Mouse (Mus musculus) CD4-positive, CD25-positive, alpha-beta regulatory T cell, adult 2 months (primary cell): Measurements from ENCODE around the gene Mapk8ip2.

ENCODE experiments used
- DNase-seq: peaks from one replicate; pipeline ENCODE4 v3.0.0-alpha.2; 2012; ENCODE audit warnings: low read depth, low spot score

The Mapk8ip2 gene

GRCm38 (mm10) chr15:89453865-89454478 lies at the start of gene Mapk8ip2:
TSS of gene Mapk8ip2 (plus strand) at chr15:89453913.
- DNase-seq, result peak; percentile 12

DNA sequence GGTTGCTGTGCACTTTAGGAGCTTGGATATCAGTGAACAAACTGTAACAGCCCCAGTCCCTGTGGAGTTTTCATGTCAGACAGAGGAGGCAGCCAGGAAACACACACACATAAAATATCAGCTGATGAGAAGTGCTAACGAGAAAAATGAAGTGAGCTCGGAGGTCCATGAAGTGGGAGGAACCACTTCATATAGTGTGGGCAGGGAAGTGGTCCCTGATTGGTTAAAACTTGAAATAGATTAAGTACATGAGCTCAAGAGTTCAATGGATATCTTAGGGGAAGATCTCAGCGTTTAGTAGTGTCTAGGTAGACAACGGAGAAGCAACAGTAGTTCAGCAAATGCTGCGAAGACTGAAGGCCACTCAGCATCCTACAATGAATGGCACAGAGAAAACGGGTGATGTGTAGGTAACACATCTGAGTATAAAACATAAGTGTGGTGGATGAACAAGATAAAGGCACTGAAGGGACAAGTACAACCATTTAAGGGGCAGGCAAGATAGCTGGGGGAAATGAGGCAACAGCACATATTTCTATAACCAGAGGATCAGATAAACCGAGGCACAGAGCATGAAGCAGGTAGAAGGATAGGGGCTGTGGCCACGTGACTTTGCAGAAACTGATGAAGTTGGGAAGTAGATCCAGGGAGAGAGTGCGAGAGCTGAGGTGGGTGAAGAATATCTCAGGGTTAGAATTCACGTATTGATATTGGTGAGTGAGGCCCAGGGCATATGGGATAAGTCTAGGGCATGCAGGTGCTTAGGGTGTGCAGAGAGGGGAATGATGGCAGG lies 48.7 kb upstream of the Mapk8ip2 start:
- no peak for DNase-seq

DNA sequence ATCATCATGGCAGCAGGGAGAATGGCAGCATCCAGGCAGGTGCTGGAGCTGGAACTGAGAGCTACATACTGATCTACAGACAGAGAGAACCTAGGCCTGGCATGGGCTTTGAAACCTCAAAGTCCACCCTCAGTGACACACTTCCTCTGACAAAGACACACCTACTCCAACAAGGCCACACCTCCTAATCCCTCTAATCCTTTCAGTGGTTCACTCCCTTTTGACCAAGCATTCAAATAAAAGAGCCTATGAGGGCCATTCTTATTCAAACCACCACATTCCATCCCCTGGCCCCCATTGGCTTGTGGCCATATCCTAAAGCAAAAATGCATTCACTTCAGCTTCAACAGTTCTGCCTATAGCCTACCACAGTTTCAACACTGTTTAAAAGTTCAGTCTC lies 47.0 kb upstream of the Mapk8ip2 start:
- no peak for DNase-seq

- no peak for DNase-seq
Measured at GRCm38 (mm10) chr15:89410118-89410517, 43.6 kb upstream of the Mapk8ip2 start, which contains the start of gene Syce3. TSS of gene Syce3 (minus strand) at chr15:89410503.

DNA sequence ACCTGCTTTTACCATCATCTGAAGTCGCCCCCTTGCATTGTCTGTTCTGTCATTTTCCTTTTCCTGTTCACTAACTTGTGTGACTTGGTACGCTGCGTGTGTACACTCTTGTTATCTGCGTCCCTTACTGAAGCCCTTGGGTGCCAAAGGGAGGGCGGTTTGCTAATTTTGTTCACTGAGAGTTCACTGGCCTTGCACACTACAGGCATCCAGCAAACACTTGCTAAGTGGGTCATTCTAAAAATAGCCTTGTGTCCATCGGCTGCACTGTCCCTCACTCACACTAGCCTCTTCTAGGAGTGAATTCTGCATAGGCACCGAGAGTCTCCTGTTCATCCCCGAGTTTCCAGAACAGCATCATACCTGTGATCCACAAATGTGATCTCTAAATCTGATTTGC lies 38.4 kb upstream of the Mapk8ip2 start:
- no peak for DNase-seq

GRCm38 (mm10) chr15:89421938-89422337 lies 31.8 kb upstream of the Mapk8ip2 start:
- DNase-seq, result no peak

GRCm38 (mm10) chr15:89424621-89425020 lies 29.1 kb upstream of the Mapk8ip2 start:
- no peak for DNase-seq

DNA sequence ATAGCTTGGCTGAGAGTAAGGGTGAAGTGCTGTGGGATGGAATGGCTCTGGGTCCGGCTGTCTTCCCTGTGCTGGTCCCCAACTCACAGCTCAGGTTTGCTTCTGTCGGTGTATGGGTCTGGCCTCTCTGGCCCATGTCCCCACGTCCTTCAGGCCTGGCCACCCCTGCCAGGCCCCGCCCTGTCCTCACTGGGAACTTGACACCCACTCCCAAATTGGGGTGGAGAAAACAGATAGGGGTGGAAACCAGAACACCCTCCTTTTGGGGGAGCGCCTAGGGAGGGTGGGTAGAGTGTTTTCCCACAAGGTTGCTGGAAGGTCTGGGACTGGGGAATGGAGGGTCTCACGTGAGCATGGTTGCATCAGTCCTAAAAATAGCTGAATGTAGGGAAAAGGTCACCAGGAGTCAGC lies 28.0 kb upstream of the Mapk8ip2 start, which contains the start of gene Cpt1b:
Gene Cpt1b (minus strand): TSS at position 153 of the 411 bp plus-strand sequence.
- DNase-seq, result no peak

DNA sequence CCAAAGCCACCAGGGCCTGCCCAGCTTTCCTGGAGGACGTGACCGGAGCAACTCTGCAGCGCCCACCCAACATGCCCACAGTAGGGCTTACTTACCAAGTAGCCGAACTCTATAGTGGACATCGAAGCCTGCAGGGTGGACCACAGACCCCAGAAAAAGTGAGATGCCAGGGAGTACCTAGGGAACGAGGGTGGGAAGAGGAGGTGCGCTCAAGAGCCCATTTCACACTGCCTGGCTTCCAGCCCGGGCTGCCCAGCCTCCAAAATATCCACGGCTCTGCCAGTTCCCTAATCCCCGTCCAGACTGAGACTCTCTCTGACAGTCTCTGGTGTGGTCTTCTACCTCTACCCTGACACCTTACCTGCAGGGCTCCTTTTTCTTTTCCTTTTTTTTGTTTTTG lies 27.0 kb upstream of the Mapk8ip2 start:
- DNase-seq, result no peak

DNA sequence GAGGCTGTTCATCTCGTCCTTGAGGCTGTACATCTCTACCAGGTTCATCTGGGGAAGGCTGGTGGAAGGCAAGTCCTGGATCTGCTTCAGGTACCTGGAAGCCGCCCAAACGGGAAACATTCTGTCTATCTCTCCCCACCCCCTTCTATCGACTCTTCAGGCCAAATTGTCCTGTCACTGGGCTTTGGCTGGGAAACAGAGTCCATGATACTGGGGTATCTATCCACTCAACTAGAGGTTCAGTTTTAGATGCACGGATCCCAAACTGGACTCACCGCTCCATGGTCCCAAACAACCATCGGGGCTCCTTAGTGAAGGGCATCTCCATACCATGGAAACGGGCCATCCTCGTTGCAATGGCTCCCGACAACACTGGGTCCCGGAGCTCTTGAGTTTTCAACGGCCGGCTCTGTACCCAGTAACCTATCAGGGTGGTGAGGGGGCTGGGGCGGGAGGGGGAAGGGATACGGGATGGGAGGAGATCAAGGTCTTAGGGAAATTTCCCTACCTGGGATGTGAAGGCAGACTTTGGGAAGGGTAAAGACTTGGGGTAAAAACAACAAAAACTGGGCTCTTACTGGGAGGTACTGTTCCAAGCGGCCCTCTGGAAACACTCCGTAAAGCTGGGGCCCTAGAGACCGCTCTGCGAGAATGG lies 25.4 kb upstream of the Mapk8ip2 start:
- no peak for DNase-seq

DNA sequence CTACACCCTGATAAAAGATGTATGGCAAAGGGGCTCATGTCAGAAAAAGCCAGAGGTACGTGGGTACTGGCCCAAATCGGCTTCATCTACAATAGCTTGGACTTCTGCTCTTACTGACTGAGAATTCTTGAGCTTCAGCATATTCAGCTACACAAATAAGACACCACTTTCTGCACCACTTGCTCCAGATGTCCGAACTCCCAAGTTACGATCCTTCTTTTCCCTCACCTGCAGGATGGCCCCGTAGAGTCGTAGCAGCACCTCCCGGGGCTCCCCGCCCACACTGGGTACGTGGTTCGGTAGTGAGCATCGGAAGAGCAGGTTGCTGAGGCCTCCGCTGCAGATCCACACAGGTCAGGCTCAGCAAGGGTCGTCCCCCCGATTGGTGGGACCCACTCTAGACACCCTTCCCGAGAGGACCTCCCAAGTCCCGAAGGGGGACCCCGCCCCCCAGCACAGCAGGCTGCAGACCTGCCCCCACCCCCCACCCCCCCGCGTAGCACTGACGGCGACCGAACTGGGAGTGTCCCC lies 24.8 kb upstream of the Mapk8ip2 start:
- no peak for DNase-seq

DNA sequence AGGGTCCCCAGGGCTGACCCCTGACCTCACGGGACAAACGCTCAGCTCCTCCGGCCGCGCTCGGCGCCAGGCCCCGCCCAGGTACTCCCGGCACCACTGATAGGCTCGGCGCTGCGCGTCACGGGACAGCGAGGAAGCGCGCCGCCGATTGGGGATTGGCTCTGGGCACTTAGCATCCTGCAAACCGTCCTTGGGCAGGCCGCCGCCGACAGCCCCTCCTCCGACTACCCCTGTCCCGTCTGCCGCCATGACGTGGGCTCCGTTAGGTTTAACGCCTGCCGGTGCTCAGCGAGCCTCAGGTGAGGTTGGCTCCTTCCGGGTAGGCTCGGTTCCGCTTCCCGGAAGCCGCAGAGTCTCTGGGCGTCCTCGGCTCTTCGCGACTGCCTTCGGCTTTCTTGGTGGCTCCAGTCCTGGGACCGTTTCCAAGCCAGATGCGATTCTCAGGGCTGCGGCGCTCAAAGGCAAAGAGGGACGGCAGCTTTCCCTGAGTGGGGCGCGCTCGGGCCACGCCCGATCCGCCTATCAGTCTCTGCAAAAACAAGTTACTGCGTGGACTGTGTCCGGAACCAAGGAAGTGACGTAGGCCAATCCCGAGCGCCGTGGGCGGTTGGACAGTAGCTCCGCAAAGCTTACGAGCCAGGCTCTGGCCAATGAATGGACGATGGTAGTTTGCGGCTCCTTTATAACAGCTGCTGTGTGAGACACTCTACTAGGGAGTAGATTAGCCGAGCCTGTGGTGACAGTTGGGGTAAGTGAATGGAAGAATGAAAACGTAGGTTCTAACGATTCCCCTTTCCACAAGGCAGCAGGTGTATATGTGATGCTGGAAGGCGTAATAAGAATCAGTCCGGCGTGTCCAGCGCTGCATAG lies 24.1 kb upstream of the Mapk8ip2 start, which contains the start of the genes C730034F03Rik, Gm44502 and Chkb:
Gene C730034F03Rik (plus strand): TSS at position 238 of the 870 bp plus-strand sequence.
Gene Gm44502 (minus strand): TSS at position 345 of the 870 bp plus-strand sequence.
Gene Chkb (minus strand): TSS at position 557 of the 870 bp plus-strand sequence.
- DNase-seq, result peak; percentile 96

GRCm38 (mm10) chr15:89430341-89430740 lies 23.4 kb upstream of the Mapk8ip2 start:
- peak; percentile 43 for DNase-seq

DNA sequence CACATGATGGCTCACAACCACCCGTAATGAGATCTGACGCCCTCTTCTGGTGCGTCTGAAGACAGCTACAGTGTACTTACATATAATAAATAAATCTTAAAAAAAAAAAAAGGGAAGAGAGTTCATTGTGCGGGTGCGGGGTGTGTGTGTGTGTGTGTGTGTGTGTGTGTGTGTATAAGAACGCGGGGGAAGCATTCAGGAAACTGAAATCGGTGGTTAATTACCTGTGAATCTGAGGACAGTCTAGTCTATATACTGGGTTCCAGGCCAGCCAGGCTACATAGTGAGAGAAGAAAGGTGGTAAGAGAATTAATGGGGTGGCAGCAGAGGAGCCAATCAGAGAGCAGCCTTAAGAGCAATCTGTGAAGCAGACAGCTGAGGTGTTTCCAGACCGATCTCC lies 22.9 kb upstream of the Mapk8ip2 start:
- DNase-seq, result peak; percentile 12

- DNase-seq, result no peak
Measured at GRCm38 (mm10) chr15:89431271-89431670, 22.4 kb upstream of the Mapk8ip2 start.

DNA sequence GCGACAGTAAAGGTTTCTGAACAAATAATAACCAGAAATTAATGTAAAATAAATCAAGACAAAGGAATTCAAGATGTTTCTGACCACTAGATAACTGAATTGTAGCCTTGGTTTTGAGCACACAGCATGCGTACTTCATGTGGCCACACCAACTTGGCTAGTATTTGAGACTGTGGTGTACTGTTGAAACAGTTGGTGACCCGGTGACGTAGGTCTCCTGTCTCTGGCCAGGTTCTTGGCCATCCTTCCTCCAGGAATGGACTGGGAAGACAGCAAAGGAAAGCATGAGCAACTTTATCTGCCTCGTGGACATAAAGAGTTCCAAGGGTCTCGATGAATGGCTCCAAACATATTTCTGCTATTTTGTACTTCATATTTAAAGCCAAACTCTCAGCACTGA lies 21.9 kb upstream of the Mapk8ip2 start:
- DNase-seq, result no peak

DNA sequence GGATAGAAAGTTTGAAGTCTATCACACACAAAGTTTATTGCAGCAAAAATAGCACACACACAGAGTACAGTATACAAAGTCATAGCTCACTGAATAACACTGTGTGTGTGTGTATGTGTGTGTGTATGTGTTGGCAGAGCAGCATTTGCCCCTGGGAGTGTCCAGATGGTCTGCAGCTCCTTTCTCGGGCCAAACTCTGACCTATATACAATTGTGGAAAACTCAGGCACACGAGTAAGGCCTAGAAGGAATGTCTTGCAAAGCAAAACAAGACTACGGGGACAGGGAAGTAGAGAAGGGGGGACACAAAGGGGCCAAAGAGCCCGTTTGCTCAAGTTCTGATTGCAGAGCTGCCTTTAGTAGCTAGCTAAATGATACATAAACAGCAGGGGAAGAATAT lies 20.8 kb upstream of the Mapk8ip2 start:
- no peak for DNase-seq

DNA sequence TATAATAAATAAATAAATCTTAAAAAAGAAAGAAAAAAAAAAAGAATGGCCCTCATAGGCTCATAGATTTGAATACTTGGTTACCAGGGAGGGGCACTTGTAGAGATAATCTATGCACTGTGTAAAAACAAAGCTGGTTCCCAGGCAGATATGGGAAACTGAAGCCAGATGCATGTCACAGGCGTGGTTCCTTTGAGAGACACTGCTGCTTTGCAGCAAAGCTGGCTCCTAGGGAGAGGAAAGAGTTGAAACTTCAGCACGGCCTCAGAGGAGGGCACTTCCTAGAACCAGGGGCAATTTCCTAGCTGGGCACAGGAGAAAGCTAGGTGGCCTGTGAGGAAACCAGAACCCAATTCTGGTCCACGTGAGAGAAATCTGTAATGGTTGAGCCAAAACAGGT lies 19.6 kb upstream of the Mapk8ip2 start:
- DNase-seq, result no peak

DNA sequence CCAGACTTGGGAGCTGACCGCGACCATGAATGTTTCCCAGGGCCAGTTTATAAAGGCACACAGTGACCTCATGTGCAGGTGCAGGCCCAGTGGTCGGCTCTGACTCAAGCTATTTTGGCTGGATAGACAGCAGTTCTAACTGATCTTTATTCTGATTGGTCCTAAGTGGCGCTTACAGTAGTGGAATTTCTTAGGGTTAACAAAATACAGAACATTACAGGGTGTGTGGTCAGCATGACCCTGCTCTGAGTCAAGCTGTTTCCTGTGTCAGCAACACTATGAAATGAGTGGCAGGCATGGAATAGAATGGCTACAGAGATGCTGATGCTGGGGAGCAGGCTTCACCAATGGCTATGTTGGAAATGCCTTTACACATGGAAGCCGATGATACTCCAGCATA lies 17.8 kb upstream of the Mapk8ip2 start:
- no peak for DNase-seq

DNA sequence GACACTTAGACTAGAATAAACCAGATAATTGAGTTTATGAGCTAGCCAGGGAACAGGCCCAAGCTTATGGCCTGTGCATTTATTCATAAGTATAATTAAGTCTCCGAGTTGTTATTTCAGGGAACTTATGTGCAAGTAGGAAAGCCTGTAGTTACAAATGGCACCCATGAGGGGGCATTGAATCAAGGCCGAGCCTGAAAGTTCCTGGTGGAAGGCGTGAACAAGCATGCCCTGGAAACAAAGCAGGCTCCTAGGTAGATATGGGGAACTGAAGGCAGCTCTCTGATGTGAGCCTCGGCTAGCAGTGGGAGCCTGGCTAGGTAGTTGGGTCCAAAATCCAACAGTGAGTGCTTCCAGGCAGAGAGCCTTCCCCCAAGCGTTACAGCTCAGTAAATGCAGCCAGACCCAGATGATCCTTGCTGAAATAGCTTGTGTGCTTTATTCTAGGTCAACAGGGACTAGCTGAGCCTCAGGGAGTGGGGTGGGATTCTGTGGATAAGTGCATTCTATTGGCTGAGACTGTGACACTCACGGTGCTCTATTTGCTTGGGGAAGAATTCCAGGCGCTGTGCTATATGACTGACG lies 11.1 kb upstream of the Mapk8ip2 start:
- DNase-seq, result no peak
